Mouse (Mus musculus): Measurements from ENCODE around the gene Mdm2. TPM values are rescaled to one million over a fixed set of nuclear protein-coding genes. Genes with fewer than 3 reads are reported as not detected.
"Not testable (repeated sequence)": the region's sequence is repeated elsewhere in the genome, so short reads cannot be mapped to it uniquely, and the experiment has no call there.

Mdm2 gene
- polyA plus RNA-seq, 2 experiments from 2014 or later, result 44.4 to 62.8 TPM

- ATAC-seq, result no peak
Measured at GRCm38 (mm10) chr10:117732184-117732583, 21.6 kb upstream of the Mdm2 start.

GRCm38 (mm10) chr10:117731244-117732101 is 20.9 kb upstream of the Mdm2 start:
- peak; percentile 76 for ATAC-seq

- no peak for ATAC-seq
Measured at GRCm38 (mm10) chr10:117730637-117731203, 20.2 kb upstream of the Mdm2 start.

- ATAC-seq, result no peak
Measured at GRCm38 (mm10) chr10:117730140-117730539, 19.6 kb upstream of the Mdm2 start.

GRCm38 (mm10) chr10:117729139-117729814 is 18.7 kb upstream of the Mdm2 start:
- ATAC-seq, result no peak

GRCm38 (mm10) chr10:117728574-117728973 is 18.0 kb upstream of the Mdm2 start:
- ATAC-seq, result no peak

- no peak for ATAC-seq
Measured at GRCm38 (mm10) chr10:117727518-117728110, 17.1 kb upstream of the Mdm2 start.

- no peak for ATAC-seq
Measured at GRCm38 (mm10) chr10:117726888-117727385, 16.4 kb upstream of the Mdm2 start.

- no peak for ATAC-seq
Measured at GRCm38 (mm10) chr10:117726350-117726749, 15.8 kb upstream of the Mdm2 start.

GRCm38 (mm10) chr10:117725671-117726070 is 15.1 kb upstream of the Mdm2 start:
- ATAC-seq, result no peak

- no peak for ATAC-seq
Measured at GRCm38 (mm10) chr10:117724804-117725361, 14.3 kb upstream of the Mdm2 start.

- ATAC-seq, result no peak
Measured at GRCm38 (mm10) chr10:117724136-117724718, 13.7 kb upstream of the Mdm2 start.

- no peak for ATAC-seq
Measured at GRCm38 (mm10) chr10:117718161-117719119, 7.9 kb upstream of the Mdm2 start.

- no peak for ATAC-seq
Measured at GRCm38 (mm10) chr10:117717583-117717982, 7.0 kb upstream of the Mdm2 start.

- ATAC-seq, result no peak
Measured at GRCm38 (mm10) chr10:117716686-117717085, 6.1 kb upstream of the Mdm2 start.

GRCm38 (mm10) chr10:117715654-117716053 is 5.1 kb upstream of the Mdm2 start:
- ATAC-seq, result not testable (repeated sequence)

GRCm38 (mm10) chr10:117714928-117715500 is 4.5 kb upstream of the Mdm2 start:
- no peak for ATAC-seq

GRCm38 (mm10) chr10:117714048-117714545 is 3.5 kb upstream of the Mdm2 start:
- no peak for ATAC-seq

- ATAC-seq, result no peak
Measured at GRCm38 (mm10) chr10:117713466-117713865, 2.9 kb upstream of the Mdm2 start.

GRCm38 (mm10) chr10:117712871-117713270 is 2.3 kb upstream of the Mdm2 start:
- no peak for ATAC-seq

All from activated CD4-positive, CD25-positive, alpha-beta regulatory T cell, adult 4 months (primary cell).